Mouse (Mus musculus) bone marrow, adult 2 months (tissue): Measurements from ENCODE around the gene Glb1. TPM values are rescaled to one million over a fixed set of nuclear protein-coding genes. Genes with fewer than 3 reads are reported as not detected.
"Not testable (repeated sequence)": the region's sequence is repeated elsewhere in the genome, so short reads cannot be mapped to it uniquely, and the experiment has no call there.

Experiments used
- H3K27ac ChIP-seq: fragments of 200-500 bp; 2 replicates; pipeline ENCODE4 v1.5.1; 2012; ENCODE audit warnings: low read depth, mild to moderate bottlenecking, control low read depth, inconsistent platforms, low read length; ENCODE audit not compliant: control insufficient read depth, poor library complexity, insufficient read depth
- H3K4me1 ChIP-seq: fragments of 200-500 bp; 2 replicates; pipeline ENCODE4 v1.6.1; 2011; ENCODE audit warnings: low read length; ENCODE audit not compliant: control insufficient read depth, insufficient read depth
- H3K4me3 ChIP-seq: fragments of 200-500 bp; replicated peaks from 2 replicates; pipeline ENCODE3; 2011; ENCODE audit warnings: mild to moderate bottlenecking, low read depth, low read length, control low read depth; ENCODE audit not compliant: control insufficient read depth
- CTCF ChIP-seq: fragments of 200-500 bp; IDR thresholded peaks from 2 replicates; pipeline ENCODE4 v1.5.1; 2011; ENCODE audit warnings: low read length, control low read depth; ENCODE audit not compliant: control insufficient read depth, insufficient read depth
- POLR2A ChIP-seq: fragments of 200-500 bp; IDR thresholded peaks from 2 replicates; pipeline ENCODE4 v1.6.1; 2011; ENCODE audit warnings: low read depth, mild to moderate bottlenecking, control low read depth, low read length, borderline replicate concordance; ENCODE audit not compliant: control insufficient read depth
- WGBS: fragments of 180-500 bp; shearing (Covaris S2); methylation state at CpG from one replicate; pipeline ENCODE4 v1.1.7; 2018; 5-methylcytosine and 5-hydroxymethylcytosine counted together
- polyA plus RNA-seq: library from polyadenylated mRNA; stranded (reverse); fragments of >200 nt; gene quantifications from 2 replicates; pipeline ENCODE4 v1.2.4, GENCODE M21; 2011; ENCODE audit warnings: low replicate concordance; ENCODE audit not compliant: missing spikeins, insufficient read depth, insufficient read length

The Glb1 gene
- polyA plus RNA-seq, 1 experiment, result 11.0 TPM

- H3K27ac ChIP-seq, result peak within 1 kb of the TSS; percentile 40
- peak within 1 kb of the TSS; percentile 82 for H3K4me3 ChIP-seq
- WGBS, result 2% methylated on average over 96 of the region's 96 CpGs
- no peaks in the 10 kb centered on the region for H3K4me1 ChIP-seq
- no peak for TF ChIP-seq CTCF
- TF ChIP-seq POLR2A, result peak; percentile 61; the same call in 1 of the 2 replicates
Measured at GRCm38 (mm10) chr9:114389905-114390748, 10.7 kb upstream of the Glb1 start, which contains the start of gene Crtap. Gene Crtap, minus strand, starts transcription at chr9:114390675.

- 1% methylated on average over 10 of the region's 10 CpGs for WGBS
Measured at GRCm38 (mm10) chr9:114390749-114391075, 10.2 kb upstream of the Glb1 start.

GRCm38 (mm10) chr9:114394136-114394535 lies 6.7 kb upstream of the Glb1 start:
- 59% methylated on average over 6 of the region's 6 CpGs for WGBS

More at GRCm38 (mm10) chr9:114390749-114391075, 10.2 kb upstream of the Glb1 start:
- no peak for TF ChIP-seq CTCF
- no peak for TF ChIP-seq POLR2A
- peak overlapping the region; percentile 40; the same call in 1 of the 2 replicates for H3K27ac ChIP-seq
- H3K4me3 ChIP-seq, result peak overlapping the region; percentile 82
- H3K4me1 ChIP-seq, result no peaks in the 10 kb centered on the region

GRCm38 (mm10) chr9:114394677-114395076 lies 6.2 kb upstream of the Glb1 start:
- H3K4me3 ChIP-seq, result no peak overlapping the region
- WGBS, result 32% methylated on average over 8 of the region's 8 CpGs
- no peak for TF ChIP-seq POLR2A
- no peak for TF ChIP-seq CTCF
- H3K27ac ChIP-seq, result no peak overlapping the region
- no peaks in the 10 kb centered on the region for H3K4me1 ChIP-seq

More at GRCm38 (mm10) chr9:114394136-114394535, 6.7 kb upstream of the Glb1 start:
- not testable (repeated sequence) for H3K4me1 ChIP-seq, H3K4me3 ChIP-seq, H3K27ac ChIP-seq

GRCm38 (mm10) chr9:114395258-114395657 lies 5.6 kb upstream of the Glb1 start:
- no peak overlapping the region for H3K27ac ChIP-seq
- no peak overlapping the region for H3K4me3 ChIP-seq
- no peaks in the 10 kb centered on the region for H3K4me1 ChIP-seq
- no peak for TF ChIP-seq CTCF
- WGBS, result 69% methylated on average over 4 of the region's 4 CpGs

GRCm38 (mm10) chr9:114399680-114400079 lies 1.2 kb upstream of the Glb1 start:
- H3K27ac ChIP-seq, result no peak overlapping the region
- H3K4me3 ChIP-seq, result no peak overlapping the region
- H3K4me1 ChIP-seq, result peaks cover 3% of the 10 kb centered on the region
- TF ChIP-seq CTCF (no peak), POLR2A (no peak)
- WGBS, result 74% methylated on average over 12 of the region's 12 CpGs

- TF ChIP-seq POLR2A, result no peak
- TF ChIP-seq CTCF, result no peak
- peak overlapping the region; percentile 98 for H3K27ac ChIP-seq
- 5% methylated on average over 5 of the region's 5 CpGs for WGBS
Measured at GRCm38 (mm10) chr9:114400588-114400948, 308 bp upstream of the Glb1 start.

GRCm38 (mm10) chr9:114401685-114402080 lies 807 bp downstream of the Glb1 start:
- TF ChIP-seq CTCF, result no peak
- no peak for TF ChIP-seq POLR2A
- H3K4me1 ChIP-seq, result peaks cover 3% of the 10 kb centered on the region
- H3K27ac ChIP-seq, result peak overlapping the region; percentile 98
- peak overlapping the region; percentile 96 for H3K4me3 ChIP-seq
- 2% methylated on average over 16 of the region's 16 CpGs for WGBS

More at GRCm38 (mm10) chr9:114400588-114400948, 308 bp upstream of the Glb1 start:
- H3K4me1 ChIP-seq, result peaks cover 3% of the 10 kb centered on the region
- peak overlapping the region; percentile 96 for H3K4me3 ChIP-seq
